Mouse (Mus musculus) monocyte, adult 2 months (primary cell): ENCODE measurements around the gene Gm4881.
"Not testable (repeated sequence)": the region's sequence is repeated elsewhere in the genome, so short reads cannot be mapped to it uniquely, and the experiment has no call there.

Experiments used
- DNase-seq, 2 experiments: peaks; one replicate each; pipeline ENCODE4 v3.0.0; 2022; ENCODE audit warnings: low spot score in 2 of 2, low read depth in 1 of 2

Gene Gm4881

GRCm38 (mm10) chr7:24897224-24897623 lies 47.1 kb downstream of the Gm4881 start, which contains the start of gene Cd79a:
TSS of gene Cd79a (plus strand) at chr7:24897381.
- no peak for DNase-seq

- DNase-seq = no peak
Observed at GRCm38 (mm10) chr7:24896269-24896668, 48.0 kb downstream of the Gm4881 start.

GRCm38 (mm10) chr7:24895749-24896148 lies 48.5 kb downstream of the Gm4881 start:
- not testable (repeated sequence) for DNase-seq

GRCm38 (mm10) chr7:24892125-24892583 lies 52.1 kb downstream of the Gm4881 start:
- DNase-seq = no peak

- DNase-seq = no peak
Observed at GRCm38 (mm10) chr7:24891241-24892124, 52.8 kb downstream of the Gm4881 start.

- peak in 1 of 2 experiments; percentile 45 for DNase-seq
Observed at GRCm38 (mm10) chr7:24890281-24891216, 53.7 kb downstream of the Gm4881 start.

- DNase-seq = no peak
Observed at GRCm38 (mm10) chr7:24889431-24890220, 54.7 kb downstream of the Gm4881 start.

GRCm38 (mm10) chr7:24887096-24887495 lies 57.2 kb downstream of the Gm4881 start:
- DNase-seq = no peak

- no peak for DNase-seq
Observed at GRCm38 (mm10) chr7:24886308-24886633, 58.0 kb downstream of the Gm4881 start.

GRCm38 (mm10) chr7:24885468-24886307 lies 58.6 kb downstream of the Gm4881 start:
- DNase-seq = no peak

GRCm38 (mm10) chr7:24884693-24885291 lies 59.5 kb downstream of the Gm4881 start:
- no peak for DNase-seq

- DNase-seq = peak; percentile 94 to 95
Observed at GRCm38 (mm10) chr7:24883896-24884692, 60.2 kb downstream of the Gm4881 start, which contains the start of gene Rps19. TSS of gene Rps19 (plus strand) at chr7:24884371.

- DNase-seq = no peak
Observed at GRCm38 (mm10) chr7:24882416-24883199, 61.7 kb downstream of the Gm4881 start.

- no peak for DNase-seq
Observed at GRCm38 (mm10) chr7:24879620-24880019, 64.7 kb downstream of the Gm4881 start.

GRCm38 (mm10) chr7:24877588-24877987 lies 66.7 kb downstream of the Gm4881 start:
- DNase-seq = no peak
